ENCODE assay signal across 7 mouse cellular contexts in the genomic region with DNA sequence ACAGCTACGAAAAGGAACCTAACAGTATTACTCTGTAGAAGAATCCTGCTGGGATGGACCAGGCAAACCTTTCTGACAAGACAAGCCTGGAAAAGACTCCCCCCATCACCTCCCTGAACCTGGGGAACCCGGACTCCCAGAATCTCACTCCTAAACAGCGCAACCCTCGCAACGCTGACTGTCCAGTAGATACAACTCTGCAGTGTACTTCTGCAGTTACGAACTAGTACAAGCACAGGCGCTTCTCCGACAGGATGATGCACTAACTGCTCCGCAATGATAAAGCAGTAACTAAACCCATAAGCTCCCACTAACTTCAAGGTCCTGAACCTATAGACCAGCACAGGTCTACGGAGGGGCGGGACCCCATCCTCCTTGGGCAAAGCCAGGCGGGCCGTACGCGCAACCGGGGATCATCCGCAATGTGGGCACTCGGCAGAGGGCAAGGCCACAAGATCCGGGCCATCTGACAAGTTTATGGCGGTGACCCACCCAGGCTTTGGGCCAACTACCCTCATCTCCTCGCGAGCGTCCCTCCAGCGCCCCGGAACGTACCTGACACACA.
A peak's percentile ranks its signal among the peaks of the same experiment; 100 is the strongest.
DNase-seq lines count a peak whose midpoint lies in the region; ATAC-seq and TF ChIP-seq lines count a peak whose summit lies in the region.

No protein-coding gene starts in this region.

- WGBS in lung, embryonic 14.5 days, result 1% methylated on average over 26 of the region's 26 CpGs
- WGBS in forebrain, embryonic 10.5 days, result under 1% methylated on average over 26 of the region's 26 CpGs
- 2% methylated on average over 26 of the region's 26 CpGs for WGBS in intestine, postnatal 0 days
- 2% methylated on average over 26 of the region's 26 CpGs for WGBS in olfactory bulb, adult 2 months

- no peaks in the 10 kb centered on the region for H3K36me3 ChIP-seq in lung, embryonic 14.5 days (ENCODE audit: insufficient read depth)
- no peaks in the 10 kb centered on the region for H3K36me3 ChIP-seq in forebrain, embryonic 10.5 days (replicated peaks)
- H3K36me3 ChIP-seq in intestine, postnatal 0 days (ENCODE audit: control insufficient read depth, insufficient read depth), result no peaks in the 10 kb centered on the region

- no peak for TF ChIP-seq POLR2A in olfactory bulb, adult 2 months (IDR thresholded peaks at IDR 0.05; ENCODE audit: insufficient read depth, low read depth, low read length)

- no peak for TF ChIP-seq CTCF in lung, embryonic 14.5 days (IDR thresholded peaks at IDR 0.05; ENCODE audit: low read depth)
- TF ChIP-seq CTCF in intestine, postnatal 0 days (IDR thresholded peaks at IDR 0.05; ENCODE audit: low read depth), result no peak
- TF ChIP-seq CTCF in olfactory bulb, adult 2 months (IDR thresholded peaks at IDR 0.05; ENCODE audit: insufficient read depth, low read depth, low read length), result no peak

- peak overlapping the region; percentile 39; the same call in 1 of the 2 replicates for H3K9ac ChIP-seq in lung, embryonic 14.5 days
- no peak overlapping the region for H3K9ac ChIP-seq in intestine, postnatal 0 days (ENCODE audit: low read depth, low read length)

- H3K4me2 ChIP-seq in lung, embryonic 14.5 days, result peak overlapping the region; percentile 94
- H3K4me2 ChIP-seq in intestine, postnatal 0 days (replicated peaks; ENCODE audit: low read depth), result peak overlapping the region; percentile 62

- peak; percentile 4 for DNase-seq in lung, embryonic 14.5 days
- no peak for DNase-seq in lung, postnatal 36 days
- DNase-seq in forebrain, embryonic 10.5 days (ENCODE audit: extremely low spot score, low spot score), result peak; percentile 50
- no peak for DNase-seq in ovary, adult 18-20 months (ENCODE audit: low spot score)
- DNase-seq in thymus, postnatal 10 days (ENCODE audit: low spot score in 2 of 2), result no peak

- H3K4me3 ChIP-seq in lung, embryonic 14.5 days (ENCODE audit: low read depth, low read length), result peak overlapping the region; percentile 52
- peak overlapping the region; percentile 67 for H3K4me3 ChIP-seq in forebrain, embryonic 10.5 days
- peak overlapping the region; percentile 34 for H3K4me3 ChIP-seq in intestine, postnatal 0 days (ENCODE audit: low read depth, low read length)
- peak overlapping the region; percentile 48 for H3K4me3 ChIP-seq in olfactory bulb, adult 2 months (ENCODE audit: insufficient read depth, low read depth, low read length)

- H3K27ac ChIP-seq in lung, embryonic 14.5 days (ENCODE audit: low read depth), result no peak overlapping the region
- peak overlapping the region; percentile 79; the same call in 1 of the 2 replicates for H3K27ac ChIP-seq in forebrain, embryonic 10.5 days
- H3K27ac ChIP-seq in intestine, postnatal 0 days (ENCODE audit: low read depth, low read length), result no peak overlapping the region
- no peak overlapping the region for H3K27ac ChIP-seq in olfactory bulb, adult 2 months (ENCODE audit: insufficient read depth, low read depth, low read length)

- H3K9me3 ChIP-seq in lung, embryonic 14.5 days (ENCODE audit: low read depth, low read length), result no peaks in the 10 kb centered on the region
- no peaks in the 10 kb centered on the region for H3K9me3 ChIP-seq in forebrain, embryonic 10.5 days
- no peaks in the 10 kb centered on the region for H3K9me3 ChIP-seq in intestine, postnatal 0 days (ENCODE audit: control insufficient read depth)

- peaks cover 27% of the 10 kb centered on the region for H3K27me3 ChIP-seq in lung, embryonic 14.5 days (ENCODE audit: insufficient read depth, low read length)
- peaks cover 58% of the 10 kb centered on the region for H3K27me3 ChIP-seq in forebrain, embryonic 10.5 days (ENCODE audit: poor library complexity, severe bottlenecking)
- peaks cover 28% of the 10 kb centered on the region for H3K27me3 ChIP-seq in intestine, postnatal 0 days (replicated peaks; ENCODE audit: control insufficient read depth, insufficient read depth, low read length)

- peak; percentile 15; the same call in 1 of the 2 replicates for ATAC-seq in lung, embryonic 14.5 days (ENCODE audit: insufficient read depth)
- ATAC-seq in intestine, postnatal 0 days, result no peak

- H3K4me1 ChIP-seq in lung, embryonic 14.5 days (ENCODE audit: insufficient read depth), result no peaks in the 10 kb centered on the region
- H3K4me1 ChIP-seq in forebrain, embryonic 10.5 days, result peaks cover 26% of the 10 kb centered on the region
- no peaks in the 10 kb centered on the region for H3K4me1 ChIP-seq in intestine, postnatal 0 days (replicated peaks; ENCODE audit: control insufficient read depth, insufficient read depth, low read length)
- no peaks in the 10 kb centered on the region for H3K4me1 ChIP-seq in olfactory bulb, adult 2 months (ENCODE audit: control insufficient read depth, insufficient read depth, low read length)

Comparison
In these comparisons a context has a peak if more than half of its experiments do, and no peak if none do; other contexts are left out.
1. DNase-seq: peak in lung, embryonic 14.5 days (single experiment) and forebrain, embryonic 10.5 days (single experiment); none in lung, postnatal 36 days (single experiment), ovary, adult 18-20 months (single experiment) and thymus, postnatal 10 days (0 of 2).
2. Peak in every context shown above with its lines, with median percentiles within 50 percentile points of each other: H3K4me3 ChIP-seq.